Mouse (Mus musculus): Measurements from ENCODE around the gene Gpr75. TPM values are rescaled to one million over a fixed set of nuclear protein-coding genes. Genes with fewer than 3 reads are reported as not detected.

Gpr75 gene
- polyA plus RNA-seq (2016; fragmentation: Nextera tagmentation; extraction: Ambion mirVana) = 0.75 and 0.76 TPM in 2 replicates

DNA sequence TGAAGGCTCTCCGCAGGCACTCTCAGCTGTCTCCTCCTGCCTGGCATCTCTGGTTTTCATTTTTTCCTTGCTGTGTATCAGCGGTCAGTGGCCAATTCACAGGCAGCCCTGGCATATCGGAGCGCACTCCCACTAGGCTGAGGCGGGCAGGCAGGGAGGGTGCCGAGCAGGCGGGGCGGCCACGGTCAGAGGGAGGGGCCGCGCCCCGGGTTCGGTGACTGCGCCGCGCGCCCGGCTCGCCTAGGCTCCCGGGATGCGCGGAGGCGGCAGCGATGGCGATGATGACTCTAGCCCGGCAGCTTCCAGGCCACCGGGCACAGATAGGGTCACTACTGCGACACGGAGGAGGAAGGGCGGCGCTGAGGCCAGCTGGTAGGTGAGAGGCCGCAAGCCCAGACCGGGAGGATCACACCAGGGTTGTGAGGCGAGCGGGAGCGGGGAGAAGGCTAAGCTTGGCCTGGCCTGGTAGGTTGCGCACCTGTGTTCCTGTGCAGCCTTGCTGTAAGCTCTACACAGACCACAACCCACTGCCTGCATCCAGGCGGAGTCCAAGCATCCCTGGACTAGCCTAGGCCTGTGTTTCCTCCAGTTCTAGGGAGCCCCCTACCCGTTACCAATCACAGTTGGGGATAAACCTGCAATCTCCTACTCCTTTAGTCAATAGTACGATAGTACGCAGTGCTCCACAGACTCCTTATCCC lies at the start of gene Gpr75, which contains the start of gene Asb3:
Gene Gpr75, plus strand, starts transcription at position 188 of the 701 bp plus-strand sequence.
Gene Asb3, plus strand, starts transcription at position 246 of the 701 bp plus-strand sequence.
- Histone ChIP-seq H3K4me3 (peak within 1 kb of the TSS; percentile 60), H3K36me3 (peaks cover 10% of the 10 kb centered on the region), H3K4me1 (replicated peaks) (peaks cover 10% of the 10 kb centered on the region), H3K27me3 (ENCODE audit: insufficient read depth, poor library complexity, severe bottlenecking) (no peaks in the 10 kb centered on the region; the same call in 1 of the 2 replicates), H3K9me3 (no peaks in the 10 kb centered on the region), H3K27ac (peak within 1 kb of the TSS; percentile 78)
- WGBS = 3% methylated on average over 41 of the region's 41 CpGs
- DNase-seq (ENCODE audit: low spot score) = peak; percentile 59

DNA sequence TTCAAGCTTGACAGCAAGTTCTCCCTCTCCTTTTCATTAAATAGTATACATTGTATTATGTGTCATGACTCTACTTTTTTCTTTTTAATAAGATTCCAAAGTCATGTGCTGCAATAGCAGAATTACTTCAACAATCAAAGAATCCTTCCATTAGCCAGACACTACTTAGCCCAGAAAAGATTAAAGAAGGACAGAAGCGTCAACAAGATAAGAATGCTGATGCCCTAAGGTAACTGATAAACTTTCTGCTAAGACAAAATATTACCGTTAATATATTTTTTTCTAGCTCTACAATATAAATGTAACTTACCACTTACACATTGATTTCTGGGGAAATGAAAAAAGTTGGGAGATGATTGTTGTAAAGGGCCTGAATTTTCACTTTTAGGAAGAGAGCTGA lies 46.4 kb upstream of the Gpr75 start:
- Histone ChIP-seq H3K27me3 (ENCODE audit: insufficient read depth, poor library complexity, severe bottlenecking) (no peaks in the 10 kb centered on the region), H3K4me1 (replicated peaks) (no peaks in the 10 kb centered on the region), H3K4me3 (no peak overlapping the region), H3K36me3 (peaks cover 95% of the 10 kb centered on the region), H3K27ac (no peak overlapping the region), H3K9me3 (no peaks in the 10 kb centered on the region)
- no peak for DNase-seq (ENCODE audit: low spot score)
- 95% methylated on average over 2 of the region's 2 CpGs for WGBS

DNA sequence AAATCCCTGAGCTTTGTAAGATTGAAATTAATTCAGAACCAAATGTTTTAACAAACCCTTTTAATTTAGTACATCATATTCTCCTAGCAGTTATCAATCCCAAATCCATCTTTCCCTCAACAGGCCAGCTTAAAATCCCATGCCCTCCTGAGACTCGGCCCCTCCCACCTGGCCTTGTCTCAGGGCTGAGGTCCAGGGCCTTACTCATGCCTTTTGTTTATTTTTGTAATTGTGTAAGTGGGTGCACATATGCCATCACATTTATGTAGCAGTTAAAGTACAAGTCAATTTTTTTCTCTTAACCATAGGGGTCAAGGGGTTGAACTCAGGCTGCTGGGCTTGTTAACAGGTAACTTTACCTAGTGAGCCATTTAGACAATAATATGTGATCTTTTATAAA lies 40.8 kb upstream of the Gpr75 start:
- Histone ChIP-seq H3K9me3 (no peaks in the 10 kb centered on the region), H3K27me3 (ENCODE audit: insufficient read depth, poor library complexity, severe bottlenecking) (no peaks in the 10 kb centered on the region), H3K36me3 (peaks cover 87% of the 10 kb centered on the region), H3K4me1 (replicated peaks) (no peaks in the 10 kb centered on the region), H3K4me3 (no peak overlapping the region), H3K27ac (no peak overlapping the region)
- DNase-seq (ENCODE audit: low spot score) = no peak
- 79% methylated on average over 1 of the region's 1 CpGs for WGBS

DNA sequence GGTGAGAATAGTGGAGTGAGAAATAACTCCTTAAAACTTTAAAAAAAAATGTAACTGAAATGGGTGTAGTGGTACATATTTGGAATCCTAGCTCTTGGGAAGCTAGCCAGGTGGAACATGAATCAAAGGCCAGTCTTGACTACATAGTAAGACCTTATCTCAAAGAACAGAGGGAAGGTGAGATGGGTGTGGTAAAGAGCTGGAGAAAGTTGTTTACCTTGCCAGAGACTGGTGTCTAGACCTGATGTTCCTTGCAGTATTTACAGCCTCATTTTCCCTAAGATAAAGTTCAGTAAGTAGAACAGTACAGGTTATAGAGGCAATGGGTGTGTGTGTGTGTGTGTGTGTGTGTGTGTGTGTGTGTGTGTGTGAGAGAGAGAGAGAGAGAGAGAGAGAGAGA lies 12.7 kb upstream of the Gpr75 start:
- Histone ChIP-seq H3K9me3 (no peaks in the 10 kb centered on the region), H3K36me3 (peaks cover 69% of the 10 kb centered on the region), H3K27ac (no peak overlapping the region), H3K27me3 (ENCODE audit: insufficient read depth, poor library complexity, severe bottlenecking) (no peaks in the 10 kb centered on the region), H3K4me3 (no peak overlapping the region), H3K4me1 (replicated peaks) (no peaks in the 10 kb centered on the region)
- no peak for DNase-seq (ENCODE audit: low spot score)

DNA sequence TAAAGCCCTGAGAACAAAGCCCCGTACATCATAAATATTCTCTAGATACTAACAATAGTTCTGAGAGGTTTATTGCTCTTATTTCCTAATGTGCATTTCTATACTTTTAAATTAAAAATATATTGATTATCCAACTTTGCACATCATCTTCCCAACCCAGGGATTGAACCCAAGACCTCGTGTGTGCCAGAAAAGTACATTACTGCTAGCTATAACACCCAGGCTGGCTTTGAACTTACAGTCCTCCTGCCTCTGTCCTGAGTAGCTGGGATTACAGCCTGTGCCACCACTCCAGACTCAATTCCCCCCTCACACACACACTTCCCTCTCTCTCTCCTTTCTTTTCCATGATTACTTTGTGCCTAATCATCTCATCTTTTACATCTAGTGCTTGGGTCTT lies 3.0 kb downstream of the Gpr75 start:
- no peak for DNase-seq (ENCODE audit: low spot score)
- Histone ChIP-seq H3K36me3 (no peaks in the 10 kb centered on the region), H3K9me3 (no peaks in the 10 kb centered on the region), H3K27me3 (ENCODE audit: insufficient read depth, poor library complexity, severe bottlenecking) (no peaks in the 10 kb centered on the region; the same call in 1 of the 2 replicates), H3K4me3 (no peak overlapping the region), H3K4me1 (replicated peaks) (peaks cover 10% of the 10 kb centered on the region), H3K27ac (no peak overlapping the region)
- WGBS = 89% methylated on average over 2 of the region's 2 CpGs

DNA sequence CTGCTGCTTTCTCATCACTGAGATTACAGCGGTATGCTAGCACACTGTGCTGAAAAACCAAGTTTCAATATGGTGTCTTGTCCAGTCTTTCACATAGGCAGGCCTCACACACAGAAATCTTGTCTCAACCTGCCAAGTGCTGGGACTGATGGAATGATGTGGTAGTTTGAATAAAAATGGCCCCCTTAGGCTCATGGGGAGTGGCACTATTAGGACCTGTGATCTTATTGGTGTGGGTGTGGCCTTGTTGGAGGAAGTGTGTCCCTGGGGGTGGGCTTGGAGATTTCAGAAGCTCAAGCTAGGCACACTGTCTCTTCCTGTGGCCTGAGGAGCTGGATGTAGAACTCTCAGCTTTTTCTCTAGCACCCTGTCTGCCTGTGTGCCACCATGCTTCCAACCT lies 11.0 kb downstream of the Gpr75 start:
- Histone ChIP-seq H3K9me3 (no peaks in the 10 kb centered on the region), H3K27ac (no peak overlapping the region), H3K4me3 (no peak overlapping the region), H3K36me3 (no peaks in the 10 kb centered on the region), H3K4me1 (replicated peaks) (no peaks in the 10 kb centered on the region), H3K27me3 (ENCODE audit: insufficient read depth, poor library complexity, severe bottlenecking) (no peaks in the 10 kb centered on the region)
- DNase-seq (ENCODE audit: low spot score) = no peak
- WGBS = 93% methylated on average over 1 of the region's 1 CpGs

DNA sequence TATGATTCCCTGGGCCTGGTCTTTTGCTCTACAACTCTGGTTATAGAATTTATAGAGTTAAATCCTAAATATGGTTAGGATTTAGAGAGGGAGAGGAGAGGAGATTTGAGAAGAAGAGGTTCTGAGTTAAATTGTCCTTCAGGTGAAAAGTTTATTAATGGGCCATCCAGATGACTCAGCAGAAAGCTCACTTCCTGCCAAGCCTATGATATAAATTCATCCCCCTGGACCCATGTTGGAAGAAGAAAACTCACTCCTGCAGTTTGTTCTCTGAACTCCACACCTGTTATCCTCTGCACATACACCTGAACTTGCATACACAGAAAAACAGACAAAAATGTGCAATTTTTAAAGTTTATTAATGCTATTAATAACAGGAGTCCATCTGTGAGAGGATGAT lies 14.2 kb downstream of the Gpr75 start:
- Histone ChIP-seq H3K27me3 (ENCODE audit: insufficient read depth, poor library complexity, severe bottlenecking) (no peaks in the 10 kb centered on the region), H3K4me3 (no peak overlapping the region), H3K9me3 (no peaks in the 10 kb centered on the region), H3K36me3 (no peaks in the 10 kb centered on the region), H3K27ac (no peak overlapping the region), H3K4me1 (replicated peaks) (no peaks in the 10 kb centered on the region)
- DNase-seq (ENCODE audit: low spot score) = no peak

DNA sequence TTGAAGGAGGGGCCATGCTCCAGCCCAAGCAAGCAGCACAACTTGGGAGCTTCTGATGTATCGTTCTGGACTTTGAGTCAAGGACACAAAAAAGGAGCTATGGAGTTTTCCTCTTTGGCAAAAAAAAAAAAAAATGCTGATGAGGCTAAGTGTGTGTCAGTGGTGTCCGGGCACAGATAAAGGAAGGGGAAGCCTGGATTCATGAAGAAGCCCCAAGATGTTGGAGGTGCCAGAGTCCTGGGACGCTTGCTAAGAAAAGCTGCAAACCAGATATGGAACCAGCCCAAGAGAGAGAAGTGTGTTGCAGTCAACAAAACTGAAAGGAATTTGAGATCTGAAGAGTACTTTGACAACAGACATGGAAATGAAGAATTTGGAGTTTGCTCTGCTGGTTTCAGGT lies 27.2 kb downstream of the Gpr75 start:
- WGBS = 91% methylated on average over 3 of the region's 3 CpGs

DNA sequence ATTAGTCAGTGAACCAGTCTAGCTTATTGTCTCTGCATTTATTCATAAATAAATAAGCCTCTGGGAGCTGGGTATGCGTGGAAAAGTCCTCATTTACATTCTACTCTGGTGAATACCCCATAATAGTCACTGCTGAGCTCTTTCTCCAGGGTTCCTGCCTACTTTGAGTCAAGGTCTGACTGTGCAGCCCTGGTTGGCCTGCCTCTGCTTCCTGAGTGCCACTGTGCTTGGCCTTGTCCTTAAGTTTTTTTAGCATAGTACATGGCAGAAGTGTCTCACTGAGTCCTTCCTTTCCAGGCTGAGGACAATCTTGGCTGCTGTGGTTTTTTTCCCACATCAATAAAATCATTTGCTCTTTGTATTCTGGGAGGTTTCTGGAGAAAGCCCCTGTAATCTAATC lies 35.5 kb downstream of the Gpr75 start:
- H3K4me3 ChIP-seq = no peak overlapping the region
- DNase-seq (ENCODE audit: low spot score) = no peak
- H3K27ac ChIP-seq = no peak overlapping the region
- no peaks in the 10 kb centered on the region for H3K9me3 ChIP-seq
- no peaks in the 10 kb centered on the region for H3K27me3 ChIP-seq (ENCODE audit: insufficient read depth, poor library complexity, severe bottlenecking)
- WGBS = 76% methylated on average over 1 of the region's 1 CpGs
- peaks cover 24% of the 10 kb centered on the region for H3K36me3 ChIP-seq
- no peaks in the 10 kb centered on the region for H3K4me1 ChIP-seq (replicated peaks)

More for the DNA sequence above, 27.2 kb downstream of the Gpr75 start:
- Histone ChIP-seq H3K4me3 (no peak overlapping the region), H3K36me3 (no peaks in the 10 kb centered on the region), H3K4me1 (replicated peaks) (no peaks in the 10 kb centered on the region), H3K27ac (no peak overlapping the region), H3K9me3 (no peaks in the 10 kb centered on the region), H3K27me3 (ENCODE audit: insufficient read depth, poor library complexity, severe bottlenecking) (no peaks in the 10 kb centered on the region)
- DNase-seq (ENCODE audit: low spot score) = no peak

DNA sequence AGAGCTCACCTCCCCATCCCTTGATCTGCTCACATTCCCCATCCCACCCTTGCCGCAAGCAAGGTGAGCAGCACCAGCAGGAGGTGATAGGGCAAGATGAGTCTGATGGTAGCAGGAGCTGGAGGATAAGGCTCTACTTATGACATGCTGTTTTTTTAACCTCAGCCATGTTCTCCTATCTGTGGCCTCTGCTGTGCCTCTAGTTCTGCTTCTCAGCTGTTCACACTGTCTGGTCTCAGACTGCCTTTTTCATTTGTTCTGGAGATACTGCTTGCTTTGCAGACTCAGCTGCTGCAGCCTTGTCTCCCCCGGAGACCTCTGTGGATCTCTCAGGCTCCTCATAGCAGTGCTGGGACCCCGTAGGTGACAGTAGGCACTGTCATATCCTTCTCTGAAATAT lies 38.1 kb downstream of the Gpr75 start:
- Histone ChIP-seq H3K4me1 (replicated peaks) (no peaks in the 10 kb centered on the region), H3K36me3 (peaks cover 44% of the 10 kb centered on the region), H3K27me3 (ENCODE audit: insufficient read depth, poor library complexity, severe bottlenecking) (no peaks in the 10 kb centered on the region), H3K9me3 (no peaks in the 10 kb centered on the region), H3K4me3 (no peak overlapping the region), H3K27ac (no peak overlapping the region)
- WGBS = 95% methylated on average over 3 of the region's 3 CpGs
- DNase-seq (ENCODE audit: low spot score) = no peak

DNA sequence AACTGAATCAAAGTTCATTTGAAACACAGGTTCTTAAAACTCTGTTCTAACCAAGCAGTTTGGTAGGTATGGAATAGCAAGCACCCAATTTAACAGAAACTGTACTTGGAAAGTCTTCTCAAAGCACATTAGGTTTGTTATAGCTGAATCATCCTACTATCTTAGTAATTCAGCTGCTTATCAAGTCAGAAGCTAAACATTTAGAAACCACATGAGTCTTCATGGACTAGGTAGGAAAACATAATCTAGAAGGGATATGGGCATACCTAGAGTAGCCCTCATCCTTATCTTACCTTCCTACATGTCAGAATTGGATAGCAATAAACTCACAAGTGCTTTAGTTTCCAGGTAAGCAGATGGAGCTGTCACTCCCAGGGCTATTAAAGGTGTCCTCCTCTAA lies 42.9 kb downstream of the Gpr75 start:
- DNase-seq (ENCODE audit: low spot score) = no peak
- Histone ChIP-seq H3K9me3 (no peaks in the 10 kb centered on the region), H3K27me3 (ENCODE audit: insufficient read depth, poor library complexity, severe bottlenecking) (no peaks in the 10 kb centered on the region), H3K36me3 (peaks cover 80% of the 10 kb centered on the region), H3K4me1 (replicated peaks) (no peaks in the 10 kb centered on the region), H3K4me3 (no peak overlapping the region), H3K27ac (no peak overlapping the region)

DNA sequence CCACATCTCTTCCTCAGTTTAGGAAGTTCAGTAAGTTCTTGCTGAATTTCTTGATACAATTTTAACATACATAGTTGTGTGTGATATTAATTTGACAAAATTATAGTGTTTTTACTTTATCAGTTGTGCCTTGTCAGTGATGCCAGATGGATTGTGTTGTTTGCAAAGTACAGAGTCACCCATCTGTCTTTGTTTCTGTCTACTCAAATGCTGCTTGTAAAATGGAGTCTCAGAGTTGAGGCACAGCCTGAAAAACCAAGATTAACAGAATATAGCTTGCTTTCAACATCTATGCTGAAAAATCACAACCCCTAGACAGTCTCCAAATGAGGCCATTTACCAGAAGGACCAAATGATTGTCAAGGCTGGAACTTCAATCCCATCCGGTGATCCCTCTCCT lies 43.3 kb downstream of the Gpr75 start:
- 92% methylated on average over 1 of the region's 1 CpGs for WGBS
- DNase-seq (ENCODE audit: low spot score) = no peak
- no peaks in the 10 kb centered on the region for H3K9me3 ChIP-seq
- no peak overlapping the region for H3K27ac ChIP-seq
- H3K27me3 ChIP-seq (ENCODE audit: insufficient read depth, poor library complexity, severe bottlenecking) = no peaks in the 10 kb centered on the region
- peaks cover 79% of the 10 kb centered on the region for H3K36me3 ChIP-seq
- H3K4me3 ChIP-seq = no peak overlapping the region
- H3K4me1 ChIP-seq (replicated peaks) = no peaks in the 10 kb centered on the region
